Mouse (Mus musculus) cerebellum, adult (tissue): ENCODE measurements around the gene Unc93a.
"Not testable (repeated sequence)": the region's sequence is repeated elsewhere in the genome, so short reads cannot be mapped to it uniquely, and the experiment has no call there.

Experiments
- ATAC-seq: cut with Nextera tagmentation; 2 replicates; pipeline ENCODE4 v1.9.2; 2017; ENCODE audit warnings: mild to moderate bottlenecking, moderate library complexity, mixed read lengths; ENCODE audit not compliant: insufficient number of reproducible peaks, low FRiP score, low TSS enrichment

Gene Unc93a

DNA sequence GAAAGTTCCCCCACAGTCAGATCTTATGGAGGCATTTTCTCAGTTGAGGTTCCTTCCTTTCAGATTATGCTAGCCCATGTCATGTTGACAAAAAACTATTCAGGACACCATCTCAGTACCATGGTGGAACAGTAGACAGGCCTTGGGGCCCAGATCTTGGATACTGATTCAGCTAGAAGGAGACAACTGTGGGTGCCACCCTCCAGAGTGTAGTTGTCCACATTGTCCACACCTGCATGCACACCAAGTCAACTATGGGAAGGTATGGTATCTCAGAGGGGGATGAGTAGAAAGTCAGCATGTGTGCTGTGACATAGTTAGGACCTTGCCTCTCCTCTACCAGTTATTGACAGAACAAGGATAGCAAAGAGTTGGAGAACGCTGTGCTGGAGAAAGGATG, 40.1 kb downstream of the Unc93a start:
- not testable (repeated sequence) for ATAC-seq

- not testable (repeated sequence) for ATAC-seq
These were observed 62.4 kb downstream of the Unc93a start for GRCm38 (mm10) chr17:13069227-13069626.

GRCm38 (mm10) chr17:13067864-13068385, 63.7 kb downstream of the Unc93a start:
- not testable (repeated sequence) for ATAC-seq

DNA sequence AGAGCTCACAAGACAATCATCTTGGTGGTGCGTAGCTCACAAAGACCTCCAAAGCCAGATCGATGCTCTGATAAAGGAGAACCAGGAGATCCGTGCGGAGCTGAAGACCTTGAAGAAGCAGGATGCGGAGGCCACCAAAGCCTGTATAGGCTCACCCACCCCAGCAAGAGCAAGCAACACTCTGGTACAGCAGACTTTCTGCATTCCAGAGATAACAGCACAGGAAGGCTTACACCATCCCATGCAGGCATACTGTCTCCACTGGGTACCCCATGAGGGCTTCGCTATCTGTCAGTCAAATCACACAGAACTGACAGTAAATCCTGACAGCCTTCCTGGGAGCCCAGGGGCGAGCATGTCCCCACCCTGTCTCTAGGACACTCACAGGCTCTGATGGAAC, 68.7 kb downstream of the Unc93a start:
- not testable (repeated sequence) for ATAC-seq

- ATAC-seq, result not testable (repeated sequence)
These were observed 70.8 kb downstream of the Unc93a start, which contains the start of gene Tcp10b for GRCm38 (mm10) chr17:13060804-13061203. Gene Tcp10b (plus strand): TSS chr17:13061104.
